ENCODE assay signal across 28 mouse cellular contexts in the genomic region with DNA sequence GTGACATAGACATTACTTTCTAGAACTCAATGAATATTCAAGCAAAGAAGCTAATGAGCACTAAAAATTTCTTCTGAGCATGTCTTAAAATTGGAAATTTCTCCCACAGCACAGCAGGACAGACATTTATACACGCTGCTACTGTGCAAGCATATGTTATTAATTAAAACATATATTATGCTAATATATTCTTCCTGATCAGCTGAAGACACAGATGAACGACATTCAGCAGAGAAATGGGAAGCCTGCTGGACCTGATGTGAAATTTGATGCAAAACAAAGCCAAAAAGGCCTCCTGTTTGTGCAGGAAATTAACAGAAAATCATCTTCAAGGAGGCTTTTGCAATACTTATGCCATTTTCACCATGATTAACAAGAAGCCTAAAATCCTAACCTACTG.
DNase-seq lines count a peak whose midpoint lies in the region; ATAC-seq and TF ChIP-seq lines count a peak whose summit lies in the region.
"Had no signal": no experiment of that assay in that cellular context is flagged by ENCODE, and none has a peak within 500 bp of the region (broad histone marks: within the 10 kb centered on the region; RNA-seq: fewer than 3 reads in every experiment).

No protein-coding gene starts in this region.

- H3K27me3 ChIP-seq in hindbrain, embryonic 12.5 days, result no peaks in the 10 kb centered on the region
- H3K27me3 ChIP-seq in hindbrain, embryonic 10.5 days (ENCODE audit: insufficient read depth, poor library complexity, severe bottlenecking), result no peaks in the 10 kb centered on the region
- H3K27me3 ChIP-seq in midbrain, postnatal 0 days (ENCODE audit: insufficient read depth, low read length), result no peaks in the 10 kb centered on the region
- no peaks in the 10 kb centered on the region for H3K27me3 ChIP-seq in midbrain, embryonic 16.5 days (ENCODE audit: control insufficient read depth, insufficient read depth, low read depth, low read length)
- no peaks in the 10 kb centered on the region for H3K27me3 ChIP-seq in hindbrain, postnatal 0 days (ENCODE audit: insufficient read depth, low read length)
- H3K27me3 ChIP-seq: hindbrain, embryonic 15.5 days; intestine, embryonic 15.5 days; limb, embryonic 15.5 days; liver, embryonic 13.5 days; megakaryocyte, embryonic 14.5 days had no signal

- intact Hi-C loops in left cerebral cortex, postnatal 25 days (cut with DNase I), result no loop called here

- no peaks in the 10 kb centered on the region for H3K9me3 ChIP-seq in hindbrain, embryonic 12.5 days (replicated peaks)
- H3K9me3 ChIP-seq in hindbrain, embryonic 10.5 days, result no peaks in the 10 kb centered on the region
- no peaks in the 10 kb centered on the region for H3K9me3 ChIP-seq in midbrain, postnatal 0 days (ENCODE audit: low read length)
- no peaks in the 10 kb centered on the region for H3K9me3 ChIP-seq in midbrain, embryonic 16.5 days (replicated peaks; ENCODE audit: control insufficient read depth, low read length, poor library complexity, severe bottlenecking)
- no peaks in the 10 kb centered on the region for H3K9me3 ChIP-seq in hindbrain, postnatal 0 days (ENCODE audit: low read length)
- H3K9me3 ChIP-seq: G1E; hindbrain, embryonic 15.5 days; intestine, embryonic 15.5 days; limb, embryonic 10.5 days; limb, embryonic 15.5 days; liver, embryonic 13.5 days had no signal

- no peak for TF ChIP-seq CTCF in midbrain, postnatal 0 days (IDR thresholded peaks at IDR 0.05)
- TF ChIP-seq CTCF in hindbrain, postnatal 0 days (IDR thresholded peaks at IDR 0.05; ENCODE audit: low read depth), result no peak

- no peak overlapping the region for H3K4me2 ChIP-seq in hindbrain, embryonic 12.5 days (replicated peaks)
- H3K4me2 ChIP-seq in midbrain, postnatal 0 days (ENCODE audit: low read depth, low read length, poor library complexity, severe bottlenecking), result no peak overlapping the region
- no peak overlapping the region for H3K4me2 ChIP-seq in midbrain, embryonic 16.5 days (ENCODE audit: low read length)
- no peak overlapping the region for H3K4me2 ChIP-seq in hindbrain, postnatal 0 days (ENCODE audit: low read depth, low read length)
- H3K4me2 ChIP-seq: hindbrain, embryonic 15.5 days; intestine, embryonic 15.5 days; limb, embryonic 15.5 days; liver, embryonic 13.5 days had no signal

- no peak overlapping the region for H3K9ac ChIP-seq in hindbrain, embryonic 12.5 days
- no peak overlapping the region for H3K9ac ChIP-seq in midbrain, postnatal 0 days (replicated peaks; ENCODE audit: low read length, poor library complexity, severe bottlenecking)
- H3K9ac ChIP-seq in midbrain, embryonic 16.5 days (ENCODE audit: low read depth, low read length), result no peak overlapping the region
- H3K9ac ChIP-seq in hindbrain, postnatal 0 days (replicated peaks; ENCODE audit: low read length), result no peak overlapping the region
- H3K9ac ChIP-seq: hindbrain, embryonic 15.5 days; intestine, embryonic 15.5 days; limb, embryonic 15.5 days; liver, embryonic 13.5 days had no signal

- H3K4me3 ChIP-seq in hindbrain, embryonic 12.5 days, result no peak overlapping the region
- H3K4me3 ChIP-seq in hindbrain, embryonic 10.5 days, result no peak overlapping the region
- no peak overlapping the region for H3K4me3 ChIP-seq in midbrain, postnatal 0 days (ENCODE audit: low read depth, low read length)
- H3K4me3 ChIP-seq in midbrain, embryonic 16.5 days (ENCODE audit: low read depth, low read length), result no peak overlapping the region
- no peak overlapping the region for H3K4me3 ChIP-seq in hindbrain, postnatal 0 days (ENCODE audit: low read length)
- H3K4me3 ChIP-seq: erythroblast, embryonic 14.5 days; hindbrain, embryonic 15.5 days; intestine, embryonic 15.5 days; layer of hippocampus, adult 2 months; limb, embryonic 10.5 days; limb, embryonic 15.5 days; liver, embryonic 13.5 days; megakaryocyte, embryonic 14.5 days had no signal

- peak; percentile 8 to 23 for DNase-seq in cerebellum, postnatal 10 days
- DNase-seq in cerebellum, adult 18-20 months, result no peak
- DNase-seq in hindbrain, embryonic 10.5 days (ENCODE audit: low spot score), result no peak
- DNase-seq in midbrain, postnatal 0 days (ENCODE audit: low spot score), result peak; percentile 1
- peak; percentile 20 for DNase-seq in hindbrain, postnatal 0 days (ENCODE audit: low spot score)
- DNase-seq in left cerebral cortex, postnatal 25 days (ENCODE audit: low spot score in 2 of 2), result no peak
- DNase-seq: adrenal gland, adult 8-10 months; gastrocnemius, postnatal 14 days; heart, postnatal 14 days; kidney, adult 2 months; kidney, postnatal 36 days; layer of hippocampus, postnatal 36 days; liver, embryonic 13.5 days; lung, adult 18-20 months; lung, postnatal 4 days; right cerebral cortex, postnatal 14 days; thymus, postnatal 25 days had no signal

- WGBS in hindbrain, embryonic 12.5 days, result 24% methylated on average over 2 of the region's 2 CpGs
- 48% methylated on average over 2 of the region's 2 CpGs for WGBS in hindbrain, embryonic 10.5 days
- WGBS in midbrain, postnatal 0 days, result 32% methylated on average over 2 of the region's 2 CpGs
- WGBS in midbrain, embryonic 16.5 days, result 21% methylated on average over 2 of the region's 2 CpGs
- WGBS in hindbrain, postnatal 0 days, result 20% methylated on average over 2 of the region's 2 CpGs

- H3K27ac ChIP-seq in hindbrain, embryonic 12.5 days, result no peak overlapping the region
- no peak overlapping the region for H3K27ac ChIP-seq in hindbrain, embryonic 10.5 days
- H3K27ac ChIP-seq in midbrain, postnatal 0 days (ENCODE audit: low read depth, low read length), result no peak overlapping the region
- H3K27ac ChIP-seq in midbrain, embryonic 16.5 days (ENCODE audit: low read length), result no peak overlapping the region
- H3K27ac ChIP-seq in hindbrain, postnatal 0 days, result no peak overlapping the region
- H3K27ac ChIP-seq: hindbrain, embryonic 15.5 days; intestine, embryonic 15.5 days; layer of hippocampus, adult 2 months; limb, embryonic 10.5 days; limb, embryonic 15.5 days; liver, embryonic 13.5 days had no signal

- no peaks in the 10 kb centered on the region for H3K36me3 ChIP-seq in hindbrain, embryonic 12.5 days
- no peaks in the 10 kb centered on the region for H3K36me3 ChIP-seq in hindbrain, embryonic 10.5 days
- no peaks in the 10 kb centered on the region for H3K36me3 ChIP-seq in midbrain, postnatal 0 days (ENCODE audit: insufficient read depth, low read length)
- H3K36me3 ChIP-seq in midbrain, embryonic 16.5 days (ENCODE audit: control insufficient read depth, insufficient read depth, low read length), result no peaks in the 10 kb centered on the region
- no peaks in the 10 kb centered on the region for H3K36me3 ChIP-seq in hindbrain, postnatal 0 days (ENCODE audit: insufficient read depth, low read length)
- H3K36me3 ChIP-seq: G1E; hindbrain, embryonic 15.5 days; intestine, embryonic 15.5 days; limb, embryonic 10.5 days; limb, embryonic 15.5 days; liver, embryonic 13.5 days had no signal

- peaks cover 4% of the 10 kb centered on the region; the same call in 1 of the 2 replicates for H3K4me1 ChIP-seq in hindbrain, embryonic 12.5 days
- H3K4me1 ChIP-seq in hindbrain, embryonic 10.5 days (replicated peaks), result no peaks in the 10 kb centered on the region
- H3K4me1 ChIP-seq in midbrain, postnatal 0 days (ENCODE audit: insufficient read depth, low read length), result no peaks in the 10 kb centered on the region
- H3K4me1 ChIP-seq in midbrain, embryonic 16.5 days (ENCODE audit: control insufficient read depth, insufficient read depth, low read length), result no peaks in the 10 kb centered on the region
- no peaks in the 10 kb centered on the region for H3K4me1 ChIP-seq in hindbrain, postnatal 0 days (ENCODE audit: insufficient read depth, low read length)
- H3K4me1 ChIP-seq: hindbrain, embryonic 15.5 days; intestine, embryonic 15.5 days; limb, embryonic 10.5 days; limb, embryonic 15.5 days; liver, embryonic 13.5 days; megakaryocyte, embryonic 14.5 days had no signal

- ATAC-seq in hindbrain, embryonic 12.5 days (ENCODE audit: low FRiP score), result peak; percentile 71
- no peak for ATAC-seq in midbrain, postnatal 0 days (ENCODE audit: low FRiP score)
- ATAC-seq in midbrain, embryonic 16.5 days, result no peak
- ATAC-seq in hindbrain, postnatal 0 days, result no peak
- ATAC-seq: intestine, embryonic 15.5 days; lung, postnatal 0 days had no signal

Comparison
In these comparisons a context has a peak if more than half of its experiments do, and no peak if none do; other contexts are left out.
1. DNase-seq: peak in cerebellum, postnatal 10 days (2 of 2), midbrain, postnatal 0 days (single experiment) and hindbrain, postnatal 0 days (single experiment); none in cerebellum, adult 18-20 months (0 of 2), hindbrain, embryonic 10.5 days (single experiment) and left cerebral cortex, postnatal 25 days (0 of 2).